Comparison of ENCODE assay signal across 21 mouse cellular contexts in the genomic region with DNA sequence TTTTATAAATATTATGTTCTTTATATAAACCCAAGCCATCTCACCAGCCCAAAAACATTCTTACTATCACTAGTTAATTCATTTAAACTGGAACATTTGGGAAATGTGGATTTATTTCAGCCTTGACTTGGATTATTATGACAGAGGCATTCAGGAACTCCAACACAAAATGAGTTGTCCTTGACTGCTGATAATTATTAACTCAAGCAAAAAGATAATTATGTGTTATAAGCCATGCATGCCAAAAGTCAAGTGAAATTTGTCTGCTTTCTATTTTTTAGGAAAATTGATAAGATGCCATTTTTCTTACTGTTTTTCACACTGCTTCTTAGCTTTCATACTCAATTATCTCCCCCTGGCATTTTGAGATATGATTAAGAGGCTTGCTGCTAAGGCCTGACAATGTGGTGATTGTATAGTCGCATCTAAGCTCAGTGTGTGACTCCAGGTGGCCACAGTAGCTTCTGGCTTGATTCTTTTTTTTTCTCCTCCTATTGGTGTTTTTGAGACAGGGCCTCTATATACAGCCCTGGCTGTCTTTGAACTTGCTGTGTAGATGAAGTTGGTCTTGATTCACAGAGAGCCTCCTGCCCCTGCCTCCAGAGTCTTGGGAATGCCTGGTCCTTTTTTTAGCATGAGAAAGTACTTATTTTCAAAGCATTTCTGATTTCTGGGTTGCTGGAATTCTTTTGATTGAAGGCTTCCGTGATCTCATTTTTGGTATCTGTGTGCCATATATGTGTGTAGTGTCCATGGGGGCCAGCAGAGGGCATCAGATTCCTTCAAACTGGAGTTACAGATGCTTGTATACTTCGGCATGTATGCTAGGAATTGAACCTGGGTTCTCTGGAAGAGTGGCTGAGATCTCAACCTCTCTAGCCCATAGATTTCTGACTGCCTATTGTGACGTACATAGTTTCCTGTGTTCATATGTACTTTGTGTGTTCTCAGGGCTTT. TPM values are rescaled to one million over a fixed set of nuclear protein-coding genes. Genes with fewer than 3 reads are reported as not detected.
A peak's percentile ranks its signal among the peaks of the same experiment; 100 is the strongest.
DNase-seq lines count a peak whose midpoint lies in the region; ATAC-seq and TF ChIP-seq lines count a peak whose summit lies in the region.
"Had no signal": no experiment of that assay in that cellular context is flagged by ENCODE, and none has a peak within 500 bp of the region (broad histone marks: within the 10 kb centered on the region; RNA-seq: fewer than 3 reads in every experiment).

No protein-coding gene starts in this region.

- peaks cover 0 to 25% of the 10 kb centered on the region in 2 experiments for H3K36me3 ChIP-seq in CH12.LX (replicated peaks in 1 of 2; ENCODE audit: control insufficient read depth in 1 of 2, insufficient read depth in 1 of 2, low read length in 1 of 2)
- H3K36me3 ChIP-seq: hindbrain, embryonic 15.5 days; midbrain, embryonic 10.5 days had no signal

- peaks cover 0 to 8% of the 10 kb centered on the region in 2 experiments; a peak in 2 of 4 replicates for H3K4me1 ChIP-seq in CH12.LX (ENCODE audit: control insufficient read depth in 1 of 2, insufficient read depth in 2 of 2)
- H3K4me1 ChIP-seq: hindbrain, embryonic 15.5 days; liver, embryonic 15.5 days had no signal

- dilution Hi-C loops in CH12.LX (cut with MboI; ENCODE audit: extremely low pct_ligation_motif_present, extremely low pct_unique_long_range_greater_than_20kb, low sequenced_read_pairs): no loop called here

- ATAC-seq in common myeloid progenitor, adult 5-6 weeks (replicated peaks; ENCODE audit: low read depth, poor library complexity, severe bottlenecking): peak; percentile 54; the same call in 1 of the 2 replicates
- ATAC-seq: forebrain, embryonic 14.5 days had no signal

- DNase-seq in layer of hippocampus, adult 2 months (ENCODE audit: low spot score in 2 of 2): no peak
- DNase-seq in layer of hippocampus, adult 9-11 months: no peak
- DNase-seq in CH12.LX (ENCODE audit: extremely low read depth) (no peak), ES-CJ7 (ENCODE audit: low read depth, low spot score) (peak; percentile 45)
- no peak for DNase-seq in cerebellum, adult 18-20 months
- no peak for DNase-seq in cerebellum, adult 9-11 months
- no peak for DNase-seq in B cell, adult 2 months
- DNase-seq: adrenal gland, adult 2 months; cerebellum, adult 11 months; heart, postnatal 10 days; layer of hippocampus, postnatal 36 days; right cerebral cortex, postnatal 14 days had no signal

- H3K9me3 ChIP-seq in CH12.LX (replicated peaks; ENCODE audit: low read length): no peaks in the 10 kb centered on the region
- H3K9me3 ChIP-seq: hindbrain, embryonic 15.5 days; liver, embryonic 15.5 days; midbrain, embryonic 10.5 days had no signal

- peak; percentile 34 for TF ChIP-seq CTCF in layer of hippocampus, adult 2 months (conservative IDR thresholded peaks at IDR 0.05)
- peak in 1 of 2 experiments; percentile 43; a peak in 2 of 4 replicates for TF ChIP-seq CTCF in CH12.LX (conservative IDR thresholded peaks at IDR 0.05 in 1 of 2, IDR thresholded peaks at IDR 0.05 in 1 of 2; ENCODE audit: low read depth in 2 of 2, low read length in 2 of 2)

- TF ChIP-seq RAD21 in CH12.LX (IDR thresholded peaks at IDR 0.05; ENCODE audit: low read depth, low read length): peak; percentile 28

- no peak overlapping the region for H3K27ac ChIP-seq in layer of hippocampus, adult 2 months
- H3K27ac ChIP-seq in CH12.LX (ENCODE audit: insufficient read depth, low read depth): no peak overlapping the region
- H3K27ac ChIP-seq: hindbrain, embryonic 15.5 days; liver, embryonic 15.5 days; midbrain, embryonic 10.5 days had no signal

- no peak overlapping the region for H3K4me2 ChIP-seq in CH12.LX (ENCODE audit: insufficient read depth, low read depth, poor library complexity, severe bottlenecking)
- H3K4me2 ChIP-seq: hindbrain, embryonic 15.5 days; liver, embryonic 15.5 days had no signal

- in situ Hi-C loops in CH12.LX (cut with MboI; ENCODE audit: low pct_ligation_motif_present, low pct_unique_long_range_greater_than_20kb, low sequenced_read_pairs): loop anchor here (25.0 kb wide), 1 partner anchor 241 kb away; no protein-coding TSS in a partner anchor

- no peaks in the 10 kb centered on the region for H3K79me2 ChIP-seq in CH12.LX (replicated peaks; ENCODE audit: control insufficient read depth, extremely low read depth, insufficient read depth, poor library complexity, severe bottlenecking)

- no peak overlapping the region for H3K9ac ChIP-seq in CH12.LX (ENCODE audit: insufficient read depth, low read depth)
- H3K9ac ChIP-seq: hindbrain, embryonic 15.5 days; liver, embryonic 15.5 days had no signal

- no peaks in the 10 kb centered on the region for H3K27me3 ChIP-seq in CH12.LX (replicated peaks)
- H3K27me3 ChIP-seq: hindbrain, embryonic 15.5 days; liver, embryonic 15.5 days had no signal

- TF ChIP-seq EP300 in CH12.LX (IDR thresholded peaks at IDR 0.05; ENCODE audit: low read length): no peak

- TF ChIP-seq POLR2A in CH12.LX (IDR thresholded peaks at IDR 0.05; ENCODE audit: low read depth, low read length): no peak

- no peak overlapping the region for H3K4me3 ChIP-seq in layer of hippocampus, adult 2 months
- H3K4me3 ChIP-seq in CH12.LX (replicated peaks in 1 of 3; ENCODE audit: low read depth in 2 of 3, low read length in 2 of 3, poor library complexity in 1 of 3): no peak overlapping the region
- H3K4me3 ChIP-seq: erythroblast, embryonic 14.5 days; hindbrain, embryonic 15.5 days; liver, embryonic 15.5 days; midbrain, embryonic 10.5 days had no signal

TF ChIP-seq in CH12.LX, 34 proteins besides CTCF, POLR2A, EP300 and RAD21:
- TF ChIP-seq TCF12 (IDR thresholded peaks at IDR 0.05; ENCODE audit: low read depth, low read length) (no peak), ETS1 (conservative IDR thresholded peaks at IDR 0.05; ENCODE audit: low read depth, low read length) (no peak)

RNA-seq across cellular contexts. Expression of a gene that starts 28.0 kb away (rescaled TPM):
- 10 to 100 TPM in 1 of 2 experiments, 1 to 10 TPM in 1; 8.7 to 10.2 TPM for total RNA-seq in layer of hippocampus, adult 2 months (2021)
- 21.2 and 22.9 TPM in 2 replicates for total RNA-seq in CH12.LX (2012; rRNA removed)
- 33.9 and 40.1 TPM in 2 replicates for total RNA-seq in CH12.LX (2014; rRNA removed)
- polyA plus RNA-seq in CH12.LX (2012; ENCODE audit: insufficient read length, low read depth): 44.3 and 58.5 TPM in 2 replicates
- total RNA-seq in common myeloid progenitor, adult 5-6 weeks (2017): 31.7 and 35.2 TPM in 2 replicates

RNA-seq across cellular contexts. Expression of a gene that starts 40.2 kb away (rescaled TPM):
- 1 to 10 TPM; 5.7 to 7.7 TPM for total RNA-seq in layer of hippocampus, adult 2 months (2021)
- total RNA-seq in CH12.LX (2012; rRNA removed) (not detected in 2 replicates), CH12.LX (2014; rRNA removed) (not detected in 2 replicates)
- not detected in 2 replicates for polyA plus RNA-seq in CH12.LX (2012; ENCODE audit: insufficient read length, low read depth)
- total RNA-seq in common myeloid progenitor, adult 5-6 weeks (2017): not detected in 2 replicates
- total RNA-seq: adrenal gland, adult 2 months; gastrocnemius, adult 8-10 months; heart, postnatal 10 days had no signal
- polyA plus RNA-seq: adrenal gland, adult 2 months; embryonic facial prominence, embryonic 11.5 days; erythroblast, embryonic 14.5 days; large intestine, adult 2 months; liver, embryonic 15.5 days; midbrain, embryonic 10.5 days had no signal
